Mouse (Mus musculus) myocyte (in vitro differentiated cells): ENCODE results near the gene Nrd1. TPM values are rescaled to one million over a fixed set of nuclear protein-coding genes. Genes with fewer than 3 reads are reported as not detected.

Experiments used
- H3K27me3 ChIP-seq: one replicate; pipeline ENCODE4 v1.6.1; 2011; ENCODE audit not compliant: control insufficient read depth, insufficient read depth, insufficient read length
- H3K36me3 ChIP-seq: one replicate; pipeline ENCODE4 v1.6.1; 2011; ENCODE audit not compliant: control insufficient read depth, insufficient read depth
- H3K4me2 ChIP-seq: one replicate; pipeline ENCODE4 v1.6.1; 2011; ENCODE audit warnings: low read depth, control low read depth
- H3K4me3 ChIP-seq: one replicate; pipeline ENCODE4 v1.5.1; 2011; ENCODE audit warnings: mild to moderate bottlenecking, control low read depth, moderate library complexity
- H3K79me2 ChIP-seq: one replicate; pipeline ENCODE4 v1.6.1; 2011; ENCODE audit not compliant: control insufficient read depth, insufficient read depth
- H3ac ChIP-seq: one replicate; pipeline ENCODE4 v1.6.1; 2011; ENCODE audit not compliant: control insufficient read depth, insufficient read length
- CEBPB ChIP-seq: IDR thresholded peaks from 2 replicates; pipeline ENCODE4 v1.6.1; 2011; ENCODE audit warnings: mild to moderate bottlenecking, moderate library complexity; ENCODE audit not compliant: poor library complexity, insufficient read depth, severe bottlenecking
- E2F4 ChIP-seq: IDR thresholded peaks from one replicate; pipeline ENCODE4 v1.6.1; 2011; ENCODE audit warnings: mild to moderate bottlenecking, control low read depth, moderate library complexity; ENCODE audit not compliant: insufficient read depth
- MAX ChIP-seq: IDR thresholded peaks from one replicate; pipeline ENCODE4 v1.6.1; 2011; ENCODE audit warnings: low read depth, mild to moderate bottlenecking, control low read depth
- MYOD1 ChIP-seq, 3 experiments: IDR thresholded peaks; one replicate each; pipeline ENCODE4 v1.6.1; 2011; ENCODE audit warnings: control low read depth in 2 of 3, low read depth in 2 of 3, mild to moderate bottlenecking in 2 of 3, moderate library complexity in 1 of 3; ENCODE audit not compliant: insufficient read length in 2 of 3, control insufficient read depth in 1 of 3
- MYOG ChIP-seq, 3 experiments: IDR thresholded peaks; one replicate each; pipeline ENCODE4 v1.6.1; 2011; ENCODE audit warnings: control low read depth in 2 of 3, low read depth in 2 of 3, mild to moderate bottlenecking in 2 of 3; ENCODE audit not compliant: insufficient read length in 2 of 3, control insufficient read depth in 1 of 3, insufficient read depth in 1 of 3
- POLR2A ChIP-seq: IDR thresholded peaks from one replicate; pipeline ENCODE4 v1.6.1; 2011; ENCODE audit warnings: low read depth, mild to moderate bottlenecking, control low read depth, moderate library complexity; ENCODE audit not compliant: insufficient read length
- POLR2AphosphoS2 ChIP-seq: IDR thresholded peaks from one replicate; pipeline ENCODE4 v1.6.1; 2011; ENCODE audit warnings: low read depth, control low read depth; ENCODE audit not compliant: insufficient read length
- REST ChIP-seq: IDR thresholded peaks from one replicate; pipeline ENCODE4 v1.6.1; 2011; ENCODE audit warnings: mild to moderate bottlenecking, control low read depth, moderate library complexity; ENCODE audit not compliant: insufficient read depth, insufficient read length
- SRF ChIP-seq: IDR thresholded peaks from one replicate; pipeline ENCODE4 v1.6.1; 2011; ENCODE audit warnings: low read depth; ENCODE audit not compliant: control insufficient read depth, insufficient read length
- TCF12 ChIP-seq: IDR thresholded peaks from one replicate; pipeline ENCODE4 v1.6.1; 2011; ENCODE audit warnings: mild to moderate bottlenecking, control low read depth; ENCODE audit not compliant: poor library complexity, insufficient read depth, severe bottlenecking
- TCF3 ChIP-seq: IDR thresholded peaks from one replicate; pipeline ENCODE4 v1.6.1; 2011; ENCODE audit warnings: low read depth, control low read depth; ENCODE audit not compliant: insufficient read length
- USF1 ChIP-seq: IDR thresholded peaks from one replicate; pipeline ENCODE4 v1.6.1; 2011; ENCODE audit warnings: low read depth, mild to moderate bottlenecking, control low read depth, moderate library complexity
- polyA plus RNA-seq: library from polyadenylated mRNA; unstranded; fragments of >200 nt; fragmentation: generic; extraction: Trizol; gene quantifications from one replicate; pipeline ENCODE4 v1.2.1, GENCODE M21; 2012; ENCODE audit warnings: missing spikeins

Gene Nrd1
- polyA plus RNA-seq, 1 experiment = 55.8 TPM

- no peaks in the 10 kb centered on the region for H3K79me2 ChIP-seq
- no peak overlapping the region for H3ac ChIP-seq
- no peaks in the 10 kb centered on the region for H3K27me3 ChIP-seq
- H3K4me2 ChIP-seq = no peak overlapping the region
- no peak for TF ChIP-seq SRF
- TF ChIP-seq CEBPB = no peak
- no peak for TF ChIP-seq POLR2A
- TF ChIP-seq MAX = no peak
- no peak for TF ChIP-seq USF1
- no peak for TF ChIP-seq REST
- no peak for TF ChIP-seq E2F4
- TF ChIP-seq TCF3 = no peak
- TF ChIP-seq MYOD1 (IDR thresholded peaks at IDR 0.05; ENCODE audit: control insufficient read depth in 1 of 3, insufficient read length in 2 of 3, low read depth in 2 of 3) = no peak
- no peak for TF ChIP-seq POLR2AphosphoS2
- no peak for TF ChIP-seq TCF12
- TF ChIP-seq MYOG (IDR thresholded peaks at IDR 0.05; ENCODE audit: control insufficient read depth in 1 of 3, insufficient read depth in 1 of 3, insufficient read length in 2 of 3, low read depth in 2 of 3) = no peak
- no peaks in the 10 kb centered on the region for H3K36me3 ChIP-seq
- H3K4me3 ChIP-seq = no peak overlapping the region
Measured at GRCm38 (mm10) chr4:108992978-108993377, 7.5 kb upstream of the Nrd1 start.

- peak overlapping the region; percentile 91 for H3K4me3 ChIP-seq
- H3ac ChIP-seq = peak overlapping the region; percentile 45
- H3K4me2 ChIP-seq = peak overlapping the region; percentile 86
- H3K79me2 ChIP-seq = peaks cover 50% of the 10 kb centered on the region
- peaks cover 4% of the 10 kb centered on the region for H3K36me3 ChIP-seq
- H3K27me3 ChIP-seq = no peaks in the 10 kb centered on the region
- TF ChIP-seq TCF12 (no peak), USF1 (no peak), SRF (no peak), POLR2AphosphoS2 (no peak), MYOD1 (IDR thresholded peaks at IDR 0.05; ENCODE audit: control insufficient read depth in 1 of 3, insufficient read length in 2 of 3, low read depth in 2 of 3) (no peak), CEBPB (no peak), MYOG (IDR thresholded peaks at IDR 0.05; ENCODE audit: control insufficient read depth in 1 of 3, insufficient read depth in 1 of 3, insufficient read length in 2 of 3, low read depth in 2 of 3) (no peak), REST (no peak), MAX (no peak), E2F4 (no peak), TCF3 (no peak), POLR2A (no peak)
Measured at GRCm38 (mm10) chr4:109000961-109001360, 506 bp downstream of the Nrd1 start.

GRCm38 (mm10) chr4:109008046-109008445 is 7.6 kb downstream of the Nrd1 start:
- Histone ChIP-seq H3K4me2 (peak overlapping the region; percentile 37), H3ac (no peak overlapping the region), H3K36me3 (peaks cover 4% of the 10 kb centered on the region), H3K4me3 (no peak overlapping the region), H3K27me3 (no peaks in the 10 kb centered on the region), H3K79me2 (peaks cover 78% of the 10 kb centered on the region)
- TF ChIP-seq REST (no peak), POLR2A (no peak), CEBPB (no peak), SRF (no peak), MYOD1 (IDR thresholded peaks at IDR 0.05; ENCODE audit: control insufficient read depth in 1 of 3, insufficient read length in 2 of 3, low read depth in 2 of 3) (no peak), MAX (no peak), E2F4 (no peak), TCF3 (no peak), MYOG (IDR thresholded peaks at IDR 0.05; ENCODE audit: control insufficient read depth in 1 of 3, insufficient read depth in 1 of 3, insufficient read length in 2 of 3, low read depth in 2 of 3) (no peak), POLR2AphosphoS2 (no peak)

GRCm38 (mm10) chr4:109014091-109014490 is 13.6 kb downstream of the Nrd1 start:
- Histone ChIP-seq H3K4me2 (no peak overlapping the region), H3K27me3 (no peaks in the 10 kb centered on the region), H3ac (no peak overlapping the region), H3K79me2 (peaks cover 41% of the 10 kb centered on the region), H3K36me3 (peaks cover 22% of the 10 kb centered on the region), H3K4me3 (no peak overlapping the region)
- no peak for TF ChIP-seq TCF12
- TF ChIP-seq CEBPB = no peak
- no peak for TF ChIP-seq MAX
- no peak for TF ChIP-seq POLR2A
- no peak for TF ChIP-seq USF1
- TF ChIP-seq E2F4 = no peak
- TF ChIP-seq MYOG (IDR thresholded peaks at IDR 0.05; ENCODE audit: control insufficient read depth in 1 of 3, insufficient read depth in 1 of 3, insufficient read length in 2 of 3, low read depth in 2 of 3) = no peak
- no peak for TF ChIP-seq REST

GRCm38 (mm10) chr4:109017441-109017840 is 17.0 kb downstream of the Nrd1 start:
- peaks cover 11% of the 10 kb centered on the region for H3K79me2 ChIP-seq
- H3K27me3 ChIP-seq = no peaks in the 10 kb centered on the region
- no peak overlapping the region for H3K4me3 ChIP-seq
- H3K4me2 ChIP-seq = no peak overlapping the region
- TF ChIP-seq POLR2A = no peak
- TF ChIP-seq CEBPB = no peak
- no peak for TF ChIP-seq USF1
- no peak for TF ChIP-seq SRF
- TF ChIP-seq MYOD1 (IDR thresholded peaks at IDR 0.05; ENCODE audit: control insufficient read depth in 1 of 3, insufficient read length in 2 of 3, low read depth in 2 of 3) = peak in 1 of 3 experiments; percentile 59
- TF ChIP-seq TCF12 = no peak
- TF ChIP-seq MYOG (IDR thresholded peaks at IDR 0.05; ENCODE audit: control insufficient read depth in 1 of 3, insufficient read depth in 1 of 3, insufficient read length in 2 of 3, low read depth in 2 of 3) = peak in 2 of 3 experiments; percentile 4 to 56
- TF ChIP-seq MAX = no peak
- no peak for TF ChIP-seq E2F4
- no peak for TF ChIP-seq REST
- no peak for TF ChIP-seq POLR2AphosphoS2
- TF ChIP-seq TCF3 = no peak
- no peak overlapping the region for H3ac ChIP-seq
- H3K36me3 ChIP-seq = peaks cover 41% of the 10 kb centered on the region
